Mouse (Mus musculus) effector memory CD4-positive, alpha-beta T cell, adult 7 months (primary cell): ENCODE measurements around the gene Tmem167. TPM values are rescaled to one million over a fixed set of nuclear protein-coding genes. Genes with fewer than 3 reads are reported as not detected.

Experiments used
- polyA plus RNA-seq: library from polyadenylated mRNA; unstranded; fragments of 100-300 nt; shearing (Covaris generic); gene quantifications from one replicate; pipeline ENCODE4 v1.2.1, GENCODE M21; 2017

Gene Tmem167
- 27.4 TPM for polyA plus RNA-seq

GRCm38 (mm10) chr13:90088962-90089824 is at the start of gene Tmem167, which contains the start of gene Xrcc4:
Gene Tmem167 (plus strand): TSS chr13:90089123.
Gene Xrcc4 (minus strand): TSS chr13:90089608.

Other genes with a start within 250 kb of the Tmem167 start
- gene Xrcc4, start 485 bp downstream of the Tmem167 start, polyA plus RNA-seq, result 23.2 TPM